Mouse (Mus musculus) adrenal gland, adult 18-20 months (tissue): ENCODE results near the gene Fscn3. TPM values are rescaled to one million over a fixed set of nuclear protein-coding genes. Genes with fewer than 3 reads are reported as not detected.

Source experiments
- DNase-seq, 2 experiments: peaks; one replicate each; pipeline ENCODE4 v3.0.0; 2021 to 2022; ENCODE audit warnings: low spot score in 2 of 2
- total RNA-seq, 2 experiments: library from RNA; stranded (reverse); gene quantifications; 1 replicate in 1 of 2; 2 replicates in 1 of 2; pipeline ENCODE4 v1.2.3; 2021

Fscn3 gene
- total RNA-seq, 2 experiments from 2014 or later = not detected

- no peak for DNase-seq
These were observed 58.4 kb downstream of the Fscn3 start for GRCm38 (mm10) chr6:28486008-28486407.

- no peak for DNase-seq
These were observed 58.9 kb downstream of the Fscn3 start for GRCm38 (mm10) chr6:28486471-28486870.

GRCm38 (mm10) chr6:28486905-28487304 is 59.3 kb downstream of the Fscn3 start:
- DNase-seq = no peak

Other genes starting within 250 kb of the Fscn3 start
- gene Zfp800, start 29.8 kb upstream of the Fscn3 start, total RNA-seq = 10 to 100 TPM; 23.9 to 29.5 TPM
- 100 to 1,000 TPM; 139 to 163 TPM for gene Arf5, start 4.2 kb upstream of the Fscn3 start, total RNA-seq
- gene Gcc1, start 601 bp downstream of the Fscn3 start, total RNA-seq = 10 to 100 TPM; 15.2 to 18.1 TPM
- gene Pax4, start 21.6 kb downstream of the Fscn3 start, total RNA-seq = not detected
- gene Snd1, start 47.4 kb downstream of the Fscn3 start, total RNA-seq = 100 to 1,000 TPM; 112 to 139 TPM